Comparison of ENCODE assay signal across 12 mouse cellular contexts in genomic region chr7:144106352-144107011, GRCm38 (mm10).
DNase-seq lines count a peak whose midpoint lies in the region; ATAC-seq and TF ChIP-seq lines count a peak whose summit lies in the region.
"Had no signal": no experiment of that assay in that cellular context is flagged by ENCODE, and none has a peak within 500 bp of the region (broad histone marks: within the 10 kb centered on the region; RNA-seq: fewer than 3 reads in every experiment).

No protein-coding gene starts in this region.

- H3K4me3 ChIP-seq in ES-E14 (ENCODE audit: insufficient read depth in 1 of 2, low read depth in 1 of 2, low read length in 2 of 2, poor library complexity in 1 of 2, severe bottlenecking in 1 of 2), result no peak overlapping the region
- H3K4me3 ChIP-seq in hindbrain, embryonic 10.5 days, result peak overlapping the region; percentile 0; the same call in 1 of the 2 replicates
- H3K4me3 ChIP-seq in midbrain, embryonic 14.5 days (replicated peaks; ENCODE audit: low read depth, low read length), result no peak overlapping the region

- 16% methylated on average over 9 of the region's 9 CpGs for WGBS in hindbrain, embryonic 10.5 days
- 4% methylated on average over 9 of the region's 9 CpGs for WGBS in midbrain, embryonic 14.5 days

- no peak overlapping the region for H3K4me2 ChIP-seq in midbrain, embryonic 14.5 days (ENCODE audit: low read length)
- H3K4me2 ChIP-seq: liver, embryonic 11.5 days had no signal

- no peak overlapping the region for H3K9ac ChIP-seq in ES-E14 (ENCODE audit: insufficient read depth, low read depth, low read length, poor library complexity, severe bottlenecking)
- H3K9ac ChIP-seq in midbrain, embryonic 14.5 days (replicated peaks; ENCODE audit: low read length), result no peak overlapping the region

- peak overlapping the region; percentile 34 for H3K27ac ChIP-seq in ES-E14 (ENCODE audit: insufficient read depth, low read depth, low read length, poor library complexity, severe bottlenecking)
- H3K27ac ChIP-seq in hindbrain, embryonic 10.5 days, result peak overlapping the region; percentile 76
- H3K27ac ChIP-seq in midbrain, embryonic 14.5 days (replicated peaks; ENCODE audit: low read depth, low read length), result peak overlapping the region; percentile 42; the same call in 1 of the 2 replicates
- H3K27ac ChIP-seq: macrophage had no signal

- peak; percentile 81 for ATAC-seq in midbrain, embryonic 14.5 days (ENCODE audit: low FRiP score, low TSS enrichment)
- ATAC-seq in erythroblast, adult 5-6 weeks (replicated peaks; ENCODE audit: low FRiP score, poor library complexity, severe bottlenecking), result no peak

- in situ Hi-C loops in ES-E14 (cut with MboI; ENCODE audit: low sequenced_read_pairs in 2 of 2, unreplicated experiment in 2 of 2), result no loop called here

- no peaks in the 10 kb centered on the region for H3K36me3 ChIP-seq in ES-E14 (ENCODE audit: control insufficient read depth, insufficient read depth, low read length, poor library complexity, severe bottlenecking)
- no peaks in the 10 kb centered on the region for H3K36me3 ChIP-seq in hindbrain, embryonic 10.5 days
- H3K36me3 ChIP-seq in midbrain, embryonic 14.5 days (ENCODE audit: control insufficient read depth, insufficient read depth, low read length), result no peaks in the 10 kb centered on the region

- peak; percentile 29 for DNase-seq in ES-E14 (ENCODE audit: low read depth, low spot score)
- DNase-seq in embryo, embryonic 10.5 days (ENCODE audit: low spot score), result peak; percentile 80
- peak; percentile 85 for DNase-seq in hindbrain, embryonic 10.5 days (ENCODE audit: low spot score)
- peak; percentile 67 for DNase-seq in midbrain, embryonic 14.5 days
- no peak for DNase-seq in layer of hippocampus, adult 11-12 months (ENCODE audit: low spot score)
- no peak for DNase-seq in layer of hippocampus, adult 18-20 months (ENCODE audit: low spot score in 2 of 2)
- DNase-seq in layer of hippocampus, adult 9-10 months (ENCODE audit: low spot score), result no peak
- DNase-seq: cerebellum, adult 18-20 months; spleen, adult 18-20 months had no signal

- no peaks in the 10 kb centered on the region for H3K27me3 ChIP-seq in hindbrain, embryonic 10.5 days (ENCODE audit: insufficient read depth, poor library complexity, severe bottlenecking)
- H3K27me3 ChIP-seq in midbrain, embryonic 14.5 days (ENCODE audit: control insufficient read depth, insufficient read depth, low read length), result no peaks in the 10 kb centered on the region

- H3K9me3 ChIP-seq in ES-E14 (ENCODE audit: control insufficient read depth, insufficient read depth, low read depth, low read length), result no peaks in the 10 kb centered on the region
- no peaks in the 10 kb centered on the region for H3K9me3 ChIP-seq in hindbrain, embryonic 10.5 days
- no peaks in the 10 kb centered on the region for H3K9me3 ChIP-seq in midbrain, embryonic 14.5 days (ENCODE audit: control insufficient read depth, low read length)

- peaks cover 8 to 53% of the 10 kb centered on the region in 2 experiments for H3K4me1 ChIP-seq in ES-E14 (ENCODE audit: control insufficient read depth in 2 of 2, insufficient read depth in 2 of 2, low read length in 2 of 2, poor library complexity in 1 of 2)
- H3K4me1 ChIP-seq in hindbrain, embryonic 10.5 days (replicated peaks), result peaks cover 74% of the 10 kb centered on the region
- H3K4me1 ChIP-seq in midbrain, embryonic 14.5 days (ENCODE audit: control insufficient read depth, insufficient read depth, low read length), result peaks cover 20% of the 10 kb centered on the region

TF ChIP-seq in ES-E14, 5 proteins besides CTCF, POLR2A, EP300 and RAD21:
- TF ChIP-seq ZNF384 (IDR thresholded peaks at IDR 0.05; ENCODE audit: low read depth, low read length) (no peak), HCFC1 (IDR thresholded peaks at IDR 0.05; ENCODE audit: borderline replicate concordance, insufficient read depth, low read length) (no peak), MAFK (IDR thresholded peaks at IDR 0.05; ENCODE audit: insufficient read depth, low read depth, low read length) (no peak), CHD2 (IDR thresholded peaks at IDR 0.05; ENCODE audit: low read depth, low read length) (no peak), ZC3H11A (IDR thresholded peaks at IDR 0.05; ENCODE audit: borderline replicate concordance, low read depth, low read length) (no peak)

Comparison
In these comparisons a context has a peak if more than half of its experiments do, and no peak if none do; other contexts are left out.
1. DNase-seq: peak in ES-E14 (single experiment), embryo, embryonic 10.5 days (single experiment), hindbrain, embryonic 10.5 days (single experiment) and midbrain, embryonic 14.5 days (single experiment); none in layer of hippocampus, adult 11-12 months (single experiment), layer of hippocampus, adult 18-20 months (0 of 2) and layer of hippocampus, adult 9-10 months (single experiment).
2. Peak in every context shown above with its lines, with median percentiles within 50 percentile points of each other: H3K27ac ChIP-seq.